Mouse (Mus musculus): ENCODE data around the gene Gprc5b. TPM values are rescaled to one million over a fixed set of nuclear protein-coding genes. Genes with fewer than 3 reads are reported as not detected.

Gprc5b gene
- polyA plus RNA-seq, 1 experiment from 2014 or later = 7.6 TPM

GRCm38 (mm10) chr7:118994231-118994842 lies 674 bp downstream of the Gprc5b start:
- WGBS = 2% methylated on average over 21 of the region's 21 CpGs
- DNase-seq (peak; percentile 60), ATAC-seq (ENCODE audit: insufficient read depth) (peak; percentile 40)
- peaks cover 18% of the 10 kb centered on the region for H3K4me1 ChIP-seq (ENCODE audit: insufficient read depth)
- no peak overlapping the region; the same call in 1 of the 2 replicates for H3K27ac ChIP-seq (ENCODE audit: low read depth)
- H3K27me3 ChIP-seq (ENCODE audit: insufficient read depth, low read length) = no peaks in the 10 kb centered on the region
- H3K36me3 ChIP-seq (ENCODE audit: insufficient read depth) = no peaks in the 10 kb centered on the region
- TF ChIP-seq CTCF (IDR thresholded peaks at IDR 0.05; ENCODE audit: low read depth) = no peak
- H3K4me3 ChIP-seq (ENCODE audit: low read depth, low read length) = peak overlapping the region; percentile 61
- H3K9ac ChIP-seq = peak overlapping the region; percentile 77
- H3K4me2 ChIP-seq = peak overlapping the region; percentile 91
- no peaks in the 10 kb centered on the region for H3K9me3 ChIP-seq (ENCODE audit: low read depth, low read length)

- ATAC-seq (ENCODE audit: insufficient read depth) (no peak), DNase-seq (peak; percentile 55)
- H3K27ac ChIP-seq (ENCODE audit: low read depth) = no peak overlapping the region; the same call in 1 of the 2 replicates
- peak overlapping the region; percentile 77 for H3K9ac ChIP-seq
- 3% methylated on average over 26 of the region's 26 CpGs for WGBS
- no peaks in the 10 kb centered on the region for H3K9me3 ChIP-seq (ENCODE audit: low read depth, low read length)
- peak overlapping the region; percentile 91 for H3K4me2 ChIP-seq
- no peaks in the 10 kb centered on the region for H3K27me3 ChIP-seq (ENCODE audit: insufficient read depth, low read length)
- no peak for TF ChIP-seq CTCF (IDR thresholded peaks at IDR 0.05; ENCODE audit: low read depth)
- peak overlapping the region; percentile 61 for H3K4me3 ChIP-seq (ENCODE audit: low read depth, low read length)
- H3K4me1 ChIP-seq (ENCODE audit: insufficient read depth) = peaks cover 18% of the 10 kb centered on the region
- no peaks in the 10 kb centered on the region for H3K36me3 ChIP-seq (ENCODE audit: insufficient read depth)
Measured at GRCm38 (mm10) chr7:118993597-118994230, 1.3 kb downstream of the Gprc5b start.

GRCm38 (mm10) chr7:118992623-118993405 lies 2.2 kb downstream of the Gprc5b start:
- peaks cover 18% of the 10 kb centered on the region for H3K4me1 ChIP-seq (ENCODE audit: insufficient read depth)
- peak overlapping the region; percentile 61; the same call in 1 of the 2 replicates for H3K4me3 ChIP-seq (ENCODE audit: low read depth, low read length)
- peak overlapping the region; percentile 91 for H3K4me2 ChIP-seq
- no peaks in the 10 kb centered on the region for H3K36me3 ChIP-seq (ENCODE audit: insufficient read depth)
- DNase-seq (peak; percentile 4), ATAC-seq (ENCODE audit: insufficient read depth) (no peak)
- no peak overlapping the region for H3K27ac ChIP-seq (ENCODE audit: low read depth)
- no peaks in the 10 kb centered on the region for H3K9me3 ChIP-seq (ENCODE audit: low read depth, low read length)
- H3K27me3 ChIP-seq (ENCODE audit: insufficient read depth, low read length) = no peaks in the 10 kb centered on the region
- no peak for TF ChIP-seq CTCF (IDR thresholded peaks at IDR 0.05; ENCODE audit: low read depth)
- WGBS = 58% methylated on average over 13 of the region's 13 CpGs
- H3K9ac ChIP-seq = no peak overlapping the region

- ATAC-seq (ENCODE audit: insufficient read depth) (no peak), DNase-seq (no peak)
- no peak for TF ChIP-seq CTCF (IDR thresholded peaks at IDR 0.05; ENCODE audit: low read depth)
- H3K36me3 ChIP-seq (ENCODE audit: insufficient read depth) = no peaks in the 10 kb centered on the region
- no peak overlapping the region for H3K27ac ChIP-seq (ENCODE audit: low read depth)
- H3K9ac ChIP-seq = no peak overlapping the region
- H3K4me3 ChIP-seq (ENCODE audit: low read depth, low read length) = no peak overlapping the region
- H3K9me3 ChIP-seq (ENCODE audit: low read depth, low read length) = no peaks in the 10 kb centered on the region
- peaks cover 18% of the 10 kb centered on the region for H3K4me1 ChIP-seq (ENCODE audit: insufficient read depth)
- H3K27me3 ChIP-seq (ENCODE audit: insufficient read depth, low read length) = no peaks in the 10 kb centered on the region
- H3K4me2 ChIP-seq = peak overlapping the region; percentile 91; the same call in 1 of the 2 replicates
- WGBS = 38% methylated on average over 6 of the region's 6 CpGs
Measured at GRCm38 (mm10) chr7:118992080-118992560, 2.9 kb downstream of the Gprc5b start.

- ATAC-seq (ENCODE audit: insufficient read depth) (no peak), DNase-seq (no peak)
- Histone ChIP-seq H3K4me2 (no peak overlapping the region), H3K9ac (no peak overlapping the region), H3K36me3 (ENCODE audit: insufficient read depth) (no peaks in the 10 kb centered on the region), H3K27me3 (ENCODE audit: insufficient read depth, low read length) (no peaks in the 10 kb centered on the region), H3K27ac (ENCODE audit: low read depth) (no peak overlapping the region), H3K9me3 (ENCODE audit: low read depth, low read length) (no peaks in the 10 kb centered on the region), H3K4me3 (ENCODE audit: low read depth, low read length) (no peak overlapping the region), H3K4me1 (ENCODE audit: insufficient read depth) (peaks cover 18% of the 10 kb centered on the region)
- WGBS = 45% methylated on average over 4 of the region's 4 CpGs
- TF ChIP-seq CTCF (IDR thresholded peaks at IDR 0.05; ENCODE audit: low read depth) = no peak
Measured at GRCm38 (mm10) chr7:118991341-118991884, 3.6 kb downstream of the Gprc5b start.

- no peaks in the 10 kb centered on the region for H3K9me3 ChIP-seq (ENCODE audit: low read depth, low read length)
- no peak for TF ChIP-seq CTCF (IDR thresholded peaks at IDR 0.05; ENCODE audit: low read depth)
- no peak overlapping the region for H3K4me2 ChIP-seq
- H3K27me3 ChIP-seq (ENCODE audit: insufficient read depth, low read length) = no peaks in the 10 kb centered on the region
- no peak overlapping the region for H3K27ac ChIP-seq (ENCODE audit: low read depth)
- DNase-seq (no peak), ATAC-seq (ENCODE audit: insufficient read depth) (no peak)
- WGBS = 78% methylated on average over 6 of the region's 6 CpGs
- no peak overlapping the region for H3K4me3 ChIP-seq (ENCODE audit: low read depth, low read length)
- H3K36me3 ChIP-seq (ENCODE audit: insufficient read depth) = no peaks in the 10 kb centered on the region
- peaks cover 12% of the 10 kb centered on the region for H3K4me1 ChIP-seq (ENCODE audit: insufficient read depth)
- H3K9ac ChIP-seq = no peak overlapping the region
Measured at GRCm38 (mm10) chr7:118990282-118990681, 4.7 kb downstream of the Gprc5b start.

All from lung, embryonic 14.5 days (tissue).